Mouse (Mus musculus): ENCODE data around the gene Phrf1. TPM values are rescaled to one million over a fixed set of nuclear protein-coding genes. Genes with fewer than 3 reads are reported as not detected.

Phrf1 gene
- polyA plus RNA-seq, 1 experiment from 2014 or later = 85.4 TPM

DNA sequence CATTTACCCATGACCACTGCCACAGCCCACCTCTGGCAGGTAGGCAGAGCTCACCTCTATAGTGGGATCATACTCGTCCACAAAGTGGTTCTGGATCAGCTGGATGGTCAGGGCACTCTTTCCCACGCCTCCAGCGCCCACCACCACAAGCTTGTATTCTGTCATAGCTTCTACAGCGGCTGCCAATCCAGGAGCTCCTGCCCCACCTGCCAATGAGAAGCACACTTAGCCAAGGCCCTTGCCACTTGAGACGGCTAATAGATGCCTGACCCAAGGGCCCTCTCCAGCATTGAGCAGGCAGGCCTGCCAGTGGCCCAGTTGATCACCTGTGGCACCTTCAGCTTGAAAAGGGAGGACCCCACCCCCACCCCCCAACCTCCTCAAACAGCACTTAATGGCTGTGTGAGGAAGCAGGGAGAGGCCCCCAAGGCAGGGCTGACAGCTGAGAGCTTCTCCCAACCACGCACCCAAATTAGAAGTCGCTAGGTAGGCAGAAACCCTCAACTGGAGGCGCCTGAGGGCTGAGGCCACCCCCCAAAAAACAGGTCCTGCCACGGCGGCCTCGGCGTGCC lies 35.7 kb upstream of the Phrf1 start:
- H3K27ac ChIP-seq (ENCODE audit: low read depth) = no peak overlapping the region; the same call in 1 of the 2 replicates
- no peaks in the 10 kb centered on the region for H3K27me3 ChIP-seq (ENCODE audit: insufficient read depth, low read length)
- peaks cover 10% of the 10 kb centered on the region for H3K4me1 ChIP-seq (ENCODE audit: insufficient read depth)
- TF ChIP-seq CTCF (IDR thresholded peaks at IDR 0.05; ENCODE audit: low read depth) = no peak
- no peaks in the 10 kb centered on the region for H3K9me3 ChIP-seq (ENCODE audit: low read depth, low read length)
- DNase-seq = peak; percentile 19
- peak overlapping the region; percentile 94 for H3K4me3 ChIP-seq (ENCODE audit: low read depth, low read length)
- H3K9ac ChIP-seq = peak overlapping the region; percentile 86
- no peak for ATAC-seq (ENCODE audit: insufficient read depth)
- peaks cover 34% of the 10 kb centered on the region for H3K36me3 ChIP-seq (ENCODE audit: insufficient read depth)
- H3K4me2 ChIP-seq = peak overlapping the region; percentile 99
- WGBS = 23% methylated on average over 12 of the region's 12 CpGs

DNA sequence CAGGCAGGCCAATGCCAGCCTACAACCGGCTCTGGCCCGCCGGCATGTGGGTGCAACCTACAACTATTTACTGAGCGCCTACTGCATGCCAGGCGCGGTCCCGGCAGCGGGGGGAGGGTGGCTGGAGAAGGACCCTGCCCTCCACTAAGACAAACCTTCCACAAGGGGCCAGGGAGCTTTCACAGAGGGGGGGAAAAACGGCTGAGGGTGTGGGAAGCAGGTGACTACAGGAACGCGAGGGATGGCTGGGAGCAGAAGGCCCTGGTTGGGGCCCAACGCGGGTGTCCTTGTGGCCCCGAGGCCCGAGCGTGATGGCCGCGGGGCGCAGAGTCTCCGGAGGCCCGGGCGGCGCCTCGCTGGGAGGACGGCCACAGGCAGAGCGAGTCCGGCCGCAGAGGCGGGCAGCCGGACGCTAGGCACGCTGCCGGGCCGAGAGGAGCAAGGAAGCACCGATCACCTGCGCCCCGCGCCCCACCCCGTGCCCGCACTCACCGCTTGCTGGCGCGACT lies 35.2 kb upstream of the Phrf1 start:
- no peaks in the 10 kb centered on the region for H3K27me3 ChIP-seq (ENCODE audit: insufficient read depth, low read length)
- peak overlapping the region; percentile 83 for H3K27ac ChIP-seq (ENCODE audit: low read depth)
- 0% methylated on average over 34 of the region's 43 CpGs for WGBS
- H3K36me3 ChIP-seq (ENCODE audit: insufficient read depth) = peaks cover 34% of the 10 kb centered on the region
- DNase-seq = peak; percentile 39
- H3K4me3 ChIP-seq (ENCODE audit: low read depth, low read length) = peak overlapping the region; percentile 94
- peak; percentile 45 for ATAC-seq (ENCODE audit: insufficient read depth)
- peaks cover 10% of the 10 kb centered on the region for H3K4me1 ChIP-seq (ENCODE audit: insufficient read depth)
- peak overlapping the region; percentile 99 for H3K4me2 ChIP-seq
- H3K9ac ChIP-seq = peak overlapping the region; percentile 86
- no peak for TF ChIP-seq CTCF (IDR thresholded peaks at IDR 0.05; ENCODE audit: low read depth)
- H3K9me3 ChIP-seq (ENCODE audit: low read depth, low read length) = no peaks in the 10 kb centered on the region

- Histone ChIP-seq H3K36me3 (ENCODE audit: insufficient read depth) (peaks cover 34% of the 10 kb centered on the region), H3K27me3 (ENCODE audit: insufficient read depth, low read length) (no peaks in the 10 kb centered on the region), H3K4me1 (ENCODE audit: insufficient read depth) (peaks cover 10% of the 10 kb centered on the region), H3K4me2 (peak within 1 kb of the TSS; percentile 99), H3K4me3 (ENCODE audit: low read depth, low read length) (peak within 1 kb of the TSS; percentile 94), H3K9ac (peak within 1 kb of the TSS; percentile 86), H3K27ac (ENCODE audit: low read depth) (peak within 1 kb of the TSS; percentile 83), H3K9me3 (ENCODE audit: low read depth, low read length) (no peaks in the 10 kb centered on the region)
- WGBS = under 1% methylated on average over 39 of the region's 39 CpGs
- ATAC-seq (ENCODE audit: insufficient read depth) (peak; percentile 95), DNase-seq (peak; percentile 99)
- no peak for TF ChIP-seq CTCF (IDR thresholded peaks at IDR 0.05; ENCODE audit: low read depth)
These were observed 34.6 kb upstream of the Phrf1 start, which contains the start of the genes Hras and Lrrc56 for GRCm38 (mm10) chr7:141193948-141194347. Gene Hras, minus strand, starts transcription at chr7:141194005. Gene Lrrc56, plus strand, starts transcription at chr7:141194157.

DNA sequence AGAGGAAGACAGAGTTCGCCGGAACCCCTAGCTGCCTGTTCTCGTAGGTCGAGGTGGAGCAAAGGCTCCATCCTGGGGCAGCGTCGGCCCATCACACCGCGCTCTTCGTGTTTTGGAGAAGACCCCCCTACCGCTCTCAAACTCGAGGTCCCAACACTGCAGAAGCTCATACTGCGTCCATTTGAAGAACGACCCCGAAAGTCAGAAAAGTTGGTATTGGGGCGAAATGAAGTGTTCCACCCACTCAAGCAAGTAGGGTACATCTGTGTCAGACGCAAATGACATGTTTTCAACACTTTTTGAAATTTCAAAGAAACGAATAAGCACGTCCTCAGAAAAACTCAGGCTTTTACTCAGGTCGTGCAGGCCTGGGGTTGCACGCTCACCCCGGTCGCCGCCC lies 34.2 kb upstream of the Phrf1 start:
- Histone ChIP-seq H3K4me2 (peak overlapping the region; percentile 99), H3K9ac (peak overlapping the region; percentile 40), H3K27me3 (ENCODE audit: insufficient read depth, low read length) (no peaks in the 10 kb centered on the region), H3K9me3 (ENCODE audit: low read depth, low read length) (no peaks in the 10 kb centered on the region), H3K4me3 (ENCODE audit: low read depth, low read length) (peak overlapping the region; percentile 94), H3K4me1 (ENCODE audit: insufficient read depth) (peaks cover 10% of the 10 kb centered on the region), H3K36me3 (ENCODE audit: insufficient read depth) (peaks cover 31% of the 10 kb centered on the region), H3K27ac (ENCODE audit: low read depth) (peak overlapping the region; percentile 81)
- no peak for TF ChIP-seq CTCF (IDR thresholded peaks at IDR 0.05; ENCODE audit: low read depth)
- ATAC-seq (ENCODE audit: insufficient read depth) (no peak), DNase-seq (no peak)
- WGBS = under 1% methylated on average over 23 of the region's 23 CpGs

GRCm38 (mm10) chr7:141194830-141195229 lies 33.8 kb upstream of the Phrf1 start:
- H3K27me3 ChIP-seq (ENCODE audit: insufficient read depth, low read length) = no peaks in the 10 kb centered on the region
- ATAC-seq (ENCODE audit: insufficient read depth) (peak; percentile 46), DNase-seq (peak; percentile 96)
- peak overlapping the region; percentile 40 for H3K9ac ChIP-seq
- peaks cover 27% of the 10 kb centered on the region for H3K36me3 ChIP-seq (ENCODE audit: insufficient read depth)
- peak overlapping the region; percentile 81 for H3K27ac ChIP-seq (ENCODE audit: low read depth)
- H3K4me3 ChIP-seq (ENCODE audit: low read depth, low read length) = peak overlapping the region; percentile 94
- WGBS = 1% methylated on average over 28 of the region's 28 CpGs
- TF ChIP-seq CTCF (IDR thresholded peaks at IDR 0.05; ENCODE audit: low read depth) = no peak
- peaks cover 10% of the 10 kb centered on the region for H3K4me1 ChIP-seq (ENCODE audit: insufficient read depth)
- H3K9me3 ChIP-seq (ENCODE audit: low read depth, low read length) = no peaks in the 10 kb centered on the region
- peak overlapping the region; percentile 99 for H3K4me2 ChIP-seq

- ATAC-seq (ENCODE audit: insufficient read depth) (no peak), DNase-seq (no peak)
- Histone ChIP-seq H3K27me3 (ENCODE audit: insufficient read depth, low read length) (no peaks in the 10 kb centered on the region), H3K9ac (no peak overlapping the region), H3K9me3 (ENCODE audit: low read depth, low read length) (no peaks in the 10 kb centered on the region), H3K36me3 (ENCODE audit: insufficient read depth) (peaks cover 18% of the 10 kb centered on the region), H3K27ac (ENCODE audit: low read depth) (no peak overlapping the region), H3K4me3 (ENCODE audit: low read depth, low read length) (no peak overlapping the region), H3K4me2 (no peak overlapping the region), H3K4me1 (ENCODE audit: insufficient read depth) (peaks cover 10% of the 10 kb centered on the region)
- 90% methylated on average over 2 of the region's 2 CpGs for WGBS
- no peak for TF ChIP-seq CTCF (IDR thresholded peaks at IDR 0.05; ENCODE audit: low read depth)
These were observed 32.8 kb upstream of the Phrf1 start for GRCm38 (mm10) chr7:141195754-141196153.

DNA sequence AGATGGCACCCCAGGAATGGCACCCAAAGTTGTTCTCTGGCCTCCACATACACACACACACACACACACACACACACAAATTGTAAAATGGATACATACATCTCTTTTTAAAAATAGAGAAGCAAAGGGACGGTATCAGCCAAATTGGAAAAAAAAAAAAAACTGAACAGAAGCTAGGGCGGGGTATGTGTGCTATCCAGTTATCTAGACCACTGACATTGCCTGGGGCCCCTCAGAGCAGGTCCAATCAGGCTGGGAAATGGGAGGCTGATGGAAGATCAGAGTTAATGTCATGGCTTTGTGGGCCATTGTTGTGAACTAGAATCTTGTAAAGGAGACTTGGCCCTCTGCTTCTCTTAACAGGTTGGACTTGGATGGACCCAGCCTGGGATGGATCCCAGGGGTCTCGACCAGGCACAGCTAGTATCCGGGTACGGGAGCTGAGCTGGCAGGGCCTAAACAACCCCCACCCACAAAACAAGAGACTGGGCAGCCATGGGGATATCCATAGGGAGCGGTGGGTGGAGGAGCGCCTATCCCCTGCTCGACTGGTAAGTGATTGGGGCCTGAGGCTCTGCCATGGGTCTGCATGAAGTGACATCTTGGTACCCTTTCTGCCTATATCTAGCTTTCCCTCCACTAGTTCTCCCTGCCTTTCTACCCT lies 31.8 kb upstream of the Phrf1 start:
- no peak for TF ChIP-seq CTCF (IDR thresholded peaks at IDR 0.05; ENCODE audit: low read depth)
- no peak overlapping the region for H3K9ac ChIP-seq
- H3K36me3 ChIP-seq (ENCODE audit: insufficient read depth) = peaks cover 8% of the 10 kb centered on the region
- no peak for ATAC-seq (ENCODE audit: insufficient read depth)
- WGBS = 91% methylated on average over 8 of the region's 8 CpGs
- H3K4me1 ChIP-seq (ENCODE audit: insufficient read depth) = peaks cover 10% of the 10 kb centered on the region
- no peak overlapping the region for H3K27ac ChIP-seq (ENCODE audit: low read depth)
- H3K4me3 ChIP-seq (ENCODE audit: low read depth, low read length) = no peak overlapping the region
- no peaks in the 10 kb centered on the region for H3K27me3 ChIP-seq (ENCODE audit: insufficient read depth, low read length)
- DNase-seq = no peak
- H3K9me3 ChIP-seq (ENCODE audit: low read depth, low read length) = no peaks in the 10 kb centered on the region
- H3K4me2 ChIP-seq = no peak overlapping the region

Measured in lung, embryonic 14.5 days (tissue).